Mouse (Mus musculus) right cerebral cortex, postnatal 25 days (tissue): ENCODE data around the gene Pik3r2.
"Not testable (repeated sequence)": the region's sequence is repeated elsewhere in the genome, so short reads cannot be mapped to it uniquely, and the experiment has no call there.

Experiments used
- DNase-seq: peaks from one replicate; pipeline ENCODE4 v3.0.0; 2022

Pik3r2 gene

GRCm38 (mm10) chr8:70776496-70777444 lies at the start of gene Pik3r2:
Gene Pik3r2 (minus strand): TSS chr8:70776713.
- peak; percentile 98 for DNase-seq

GRCm38 (mm10) chr8:70825816-70826215 lies 49.3 kb upstream of the Pik3r2 start:
- no peak for DNase-seq

GRCm38 (mm10) chr8:70823802-70824201 lies 47.3 kb upstream of the Pik3r2 start:
- DNase-seq, result no peak

GRCm38 (mm10) chr8:70822594-70822993 lies 46.1 kb upstream of the Pik3r2 start:
- not testable (repeated sequence) for DNase-seq

GRCm38 (mm10) chr8:70821992-70822391 lies 45.5 kb upstream of the Pik3r2 start:
- no peak for DNase-seq

GRCm38 (mm10) chr8:70821399-70821962 lies 45.0 kb upstream of the Pik3r2 start:
- no peak for DNase-seq

- no peak for DNase-seq
Observed at GRCm38 (mm10) chr8:70820101-70820935, 43.8 kb upstream of the Pik3r2 start.

GRCm38 (mm10) chr8:70816679-70817078 lies 40.2 kb upstream of the Pik3r2 start:
- DNase-seq, result no peak

- no peak for DNase-seq
Observed at GRCm38 (mm10) chr8:70812885-70813284, 36.4 kb upstream of the Pik3r2 start.

GRCm38 (mm10) chr8:70812055-70812454 lies 35.5 kb upstream of the Pik3r2 start:
- DNase-seq, result no peak

GRCm38 (mm10) chr8:70810962-70811680 lies 34.6 kb upstream of the Pik3r2 start:
- DNase-seq, result no peak

GRCm38 (mm10) chr8:70808955-70809701 lies 32.6 kb upstream of the Pik3r2 start:
- DNase-seq, result no peak

GRCm38 (mm10) chr8:70808239-70808638 lies 31.7 kb upstream of the Pik3r2 start, which contains the start of gene Il12rb1:
Gene Il12rb1 (plus strand): TSS chr8:70808449.
- DNase-seq, result no peak

GRCm38 (mm10) chr8:70807304-70807703 lies 30.8 kb upstream of the Pik3r2 start:
- no peak for DNase-seq

GRCm38 (mm10) chr8:70806541-70806940 lies 30.0 kb upstream of the Pik3r2 start:
- DNase-seq, result no peak

GRCm38 (mm10) chr8:70804481-70805206 lies 28.1 kb upstream of the Pik3r2 start, which contains the start of gene Mast3:
Gene Mast3 (minus strand): TSS chr8:70805054.
- peak; percentile 88 for DNase-seq

GRCm38 (mm10) chr8:70803761-70804480 lies 27.4 kb upstream of the Pik3r2 start:
- DNase-seq, result peak; percentile 79

GRCm38 (mm10) chr8:70802786-70803510 lies 26.4 kb upstream of the Pik3r2 start:
- no peak for DNase-seq

GRCm38 (mm10) chr8:70801830-70802229 lies 25.3 kb upstream of the Pik3r2 start:
- no peak for DNase-seq
